Mouse (Mus musculus): ENCODE results near the gene Dlx1. TPM values are rescaled to one million over a fixed set of nuclear protein-coding genes. Genes with fewer than 3 reads are reported as not detected.

Gene Dlx1
- polyA plus RNA-seq, 1 experiment from 2014 or later, result 0.34 TPM

DNA sequence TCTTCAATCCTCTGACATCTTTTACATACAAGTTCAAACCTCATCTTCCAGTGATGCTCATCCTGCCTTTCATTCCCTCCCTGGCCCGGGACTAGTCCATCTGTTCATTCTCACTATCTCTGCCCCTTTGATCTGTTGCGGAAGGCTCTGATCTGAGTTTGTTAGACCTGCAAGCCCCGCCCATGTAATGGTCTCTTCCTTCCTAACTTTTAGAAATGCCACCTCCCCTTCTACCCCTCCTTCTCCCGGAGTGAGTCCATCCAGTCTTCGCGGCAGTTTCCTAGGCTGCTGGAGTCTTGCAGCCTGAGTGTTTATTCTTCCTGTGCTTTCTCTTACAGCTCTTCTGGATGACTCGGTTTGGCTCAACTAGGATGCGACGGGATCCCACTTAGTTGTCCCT, 38.6 kb downstream of the Dlx1 start:
- no peak overlapping the region for H3K4me3 ChIP-seq (ENCODE audit: low read length)
- WGBS, result 60% methylated on average over 9 of the region's 9 CpGs
- H3K36me3 ChIP-seq (ENCODE audit: control insufficient read depth, insufficient read depth, low read length), result no peaks in the 10 kb centered on the region
- H3K4me1 ChIP-seq (replicated peaks; ENCODE audit: control insufficient read depth, insufficient read depth, low read length), result no peaks in the 10 kb centered on the region
- H3K27me3 ChIP-seq (ENCODE audit: control insufficient read depth, insufficient read depth, low read depth, low read length), result no peaks in the 10 kb centered on the region
- H3K9me3 ChIP-seq (ENCODE audit: control insufficient read depth, low read length), result no peaks in the 10 kb centered on the region
- H3K27ac ChIP-seq (ENCODE audit: low read length), result no peak overlapping the region
- H3K9ac ChIP-seq (ENCODE audit: low read length), result no peak overlapping the region
- H3K4me2 ChIP-seq (ENCODE audit: low read depth, low read length), result no peak overlapping the region
- ATAC-seq (ENCODE audit: low read depth), result no peak

DNA sequence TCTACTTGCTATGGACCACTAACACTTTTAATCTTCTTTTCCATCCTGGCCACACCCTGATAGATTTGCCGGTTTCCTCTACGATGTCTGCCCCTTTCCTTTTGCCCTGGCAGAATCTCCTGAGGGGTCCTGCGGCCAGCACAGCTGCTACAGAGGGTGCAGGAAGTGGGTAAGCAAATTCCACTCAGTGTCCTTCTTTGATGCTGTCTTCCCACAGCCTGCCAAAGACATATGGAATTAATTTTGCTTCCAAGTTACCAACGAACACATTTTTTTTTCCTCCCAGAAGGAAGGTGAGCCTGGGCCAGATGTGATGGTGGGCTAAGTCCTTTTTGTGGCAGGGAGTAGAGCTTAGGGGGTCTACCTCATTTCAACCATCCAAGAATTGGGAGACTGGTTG, 45.8 kb downstream of the Dlx1 start:
- no peaks in the 10 kb centered on the region for H3K36me3 ChIP-seq (ENCODE audit: control insufficient read depth, insufficient read depth, low read length)
- no peaks in the 10 kb centered on the region for H3K9me3 ChIP-seq (ENCODE audit: control insufficient read depth, low read length)
- H3K4me1 ChIP-seq (replicated peaks; ENCODE audit: control insufficient read depth, insufficient read depth, low read length), result no peaks in the 10 kb centered on the region
- no peak overlapping the region for H3K27ac ChIP-seq (ENCODE audit: low read length)
- H3K4me3 ChIP-seq (ENCODE audit: low read length), result no peak overlapping the region
- no peak overlapping the region for H3K4me2 ChIP-seq (ENCODE audit: low read depth, low read length)
- no peak overlapping the region for H3K9ac ChIP-seq (ENCODE audit: low read length)
- 41% methylated on average over 4 of the region's 4 CpGs for WGBS
- ATAC-seq (ENCODE audit: low read depth), result no peak
- H3K27me3 ChIP-seq (ENCODE audit: control insufficient read depth, insufficient read depth, low read depth, low read length), result no peaks in the 10 kb centered on the region

DNA sequence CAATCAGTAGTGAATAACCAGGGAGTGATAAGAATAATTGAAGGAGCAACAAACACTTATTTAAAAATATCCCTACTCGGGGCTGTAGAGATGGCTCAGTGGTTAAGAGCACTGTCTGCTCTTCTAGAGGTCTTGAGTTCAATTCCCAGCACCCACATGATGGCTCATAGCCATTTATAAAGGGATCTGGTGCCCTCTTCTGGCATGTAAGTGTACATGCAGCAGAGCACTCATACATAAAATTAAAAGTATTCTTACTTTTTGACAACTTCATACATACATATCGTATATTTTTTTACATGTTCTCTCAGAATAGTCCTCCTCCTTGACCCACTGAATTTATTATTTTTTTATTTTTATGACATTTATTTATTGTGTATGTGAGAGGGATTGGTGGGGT, 49.1 kb downstream of the Dlx1 start:
- Histone ChIP-seq H3K4me2 (ENCODE audit: low read depth, low read length) (no peak overlapping the region), H3K27ac (ENCODE audit: low read length) (no peak overlapping the region), H3K27me3 (ENCODE audit: control insufficient read depth, insufficient read depth, low read depth, low read length) (0 out of 2 replicates have a peak, but pooled peaks cover 5% of the 10 kb centered on the region), H3K9me3 (ENCODE audit: control insufficient read depth, low read length) (no peaks in the 10 kb centered on the region), H3K4me1 (replicated peaks; ENCODE audit: control insufficient read depth, insufficient read depth, low read length) (0 out of 2 replicates have a peak, but pooled peaks cover 2% of the 10 kb centered on the region), H3K36me3 (ENCODE audit: control insufficient read depth, insufficient read depth, low read length) (no peaks in the 10 kb centered on the region), H3K9ac (ENCODE audit: low read length) (no peak overlapping the region), H3K4me3 (ENCODE audit: low read length) (no peak overlapping the region)
- no peak for ATAC-seq (ENCODE audit: low read depth)
- WGBS, result 93% methylated on average over 2 of the region's 2 CpGs

DNA sequence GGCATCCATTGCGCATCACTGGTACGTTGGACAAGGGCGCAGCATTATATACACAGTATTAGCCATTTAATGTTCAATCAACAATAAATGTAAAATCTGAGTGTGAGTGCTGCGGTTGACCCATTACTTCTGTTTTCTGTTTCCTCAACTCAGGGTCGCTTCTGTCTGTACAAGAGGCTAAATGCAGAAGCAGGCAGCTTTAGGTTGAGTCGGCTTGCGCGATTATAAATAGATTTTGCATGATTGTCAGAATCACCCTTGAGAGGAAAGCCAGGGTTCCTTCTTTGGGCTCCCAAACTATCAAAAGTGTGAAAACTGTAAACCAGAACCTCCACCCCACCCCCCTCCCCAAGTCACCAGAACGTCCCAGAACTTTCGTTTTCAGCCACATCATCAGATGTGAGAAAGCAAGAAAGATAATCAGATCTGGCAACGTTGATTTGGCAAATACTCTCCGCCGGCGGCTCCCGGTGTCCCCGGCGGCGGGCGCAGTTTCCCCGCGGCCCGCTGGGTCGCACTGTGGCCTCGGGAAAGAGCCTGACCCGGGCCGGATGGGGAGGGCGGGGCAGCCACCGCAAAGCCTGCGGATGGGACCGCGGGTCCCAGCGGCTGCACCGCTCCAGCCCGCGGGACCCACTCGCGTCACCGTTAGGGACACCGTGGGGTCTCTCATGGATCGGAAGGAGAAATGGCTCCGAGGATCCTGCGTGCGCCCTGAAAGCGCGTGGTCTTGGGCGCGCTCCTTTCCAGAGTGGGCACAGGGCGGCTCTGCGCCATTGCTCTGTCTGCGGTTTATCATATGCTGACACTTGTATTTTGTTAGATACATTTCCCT, 52.9 kb downstream of the Dlx1 start:
- 0 out of 2 replicates have a peak, but pooled peaks cover 5% of the 10 kb centered on the region for H3K27me3 ChIP-seq (ENCODE audit: control insufficient read depth, insufficient read depth, low read depth, low read length)
- no peaks in the 10 kb centered on the region for H3K9me3 ChIP-seq (ENCODE audit: control insufficient read depth, low read length)
- H3K36me3 ChIP-seq (ENCODE audit: control insufficient read depth, insufficient read depth, low read length), result no peaks in the 10 kb centered on the region
- peak overlapping the region; percentile 94 for H3K4me2 ChIP-seq (ENCODE audit: low read depth, low read length)
- ATAC-seq (ENCODE audit: low read depth), result peak; percentile 90
- H3K4me1 ChIP-seq (replicated peaks; ENCODE audit: control insufficient read depth, insufficient read depth, low read length), result 0 out of 2 replicates have a peak, but pooled peaks cover 2% of the 10 kb centered on the region
- WGBS, result 9% methylated on average over 50 of the region's 50 CpGs
- peak overlapping the region; percentile 70 for H3K9ac ChIP-seq (ENCODE audit: low read length)
- peak overlapping the region; percentile 65 for H3K4me3 ChIP-seq (ENCODE audit: low read length)
- H3K27ac ChIP-seq (ENCODE audit: low read length), result no peak overlapping the region

DNA sequence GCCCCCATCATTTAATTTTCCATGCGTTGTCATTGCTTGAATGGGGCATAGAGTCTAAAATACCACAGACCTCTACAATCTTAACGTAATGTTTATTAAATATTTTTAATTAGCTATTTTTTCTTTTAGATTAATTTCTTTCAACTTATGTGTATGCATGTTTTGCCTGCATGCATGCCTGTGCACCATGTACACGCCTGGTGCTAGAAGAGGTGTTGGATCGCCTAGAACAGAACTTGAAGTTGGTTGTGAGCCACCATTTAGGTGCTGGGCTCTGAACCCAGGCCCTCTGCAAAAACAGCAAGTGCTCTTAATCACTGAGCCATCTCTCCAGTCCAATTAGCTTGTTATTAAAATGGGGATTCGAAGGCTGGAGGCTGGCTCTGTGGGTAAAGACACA, 53.6 kb downstream of the Dlx1 start:
- Histone ChIP-seq H3K9me3 (ENCODE audit: control insufficient read depth, low read length) (no peaks in the 10 kb centered on the region), H3K4me2 (ENCODE audit: low read depth, low read length) (peak overlapping the region; percentile 94), H3K4me3 (ENCODE audit: low read length) (peak overlapping the region; percentile 65), H3K27ac (ENCODE audit: low read length) (no peak overlapping the region), H3K9ac (ENCODE audit: low read length) (no peak overlapping the region), H3K36me3 (ENCODE audit: control insufficient read depth, insufficient read depth, low read length) (no peaks in the 10 kb centered on the region), H3K4me1 (replicated peaks; ENCODE audit: control insufficient read depth, insufficient read depth, low read length) (0 out of 2 replicates have a peak, but pooled peaks cover 2% of the 10 kb centered on the region), H3K27me3 (ENCODE audit: control insufficient read depth, insufficient read depth, low read depth, low read length) (0 out of 2 replicates have a peak, but pooled peaks cover 5% of the 10 kb centered on the region)
- no peak for ATAC-seq (ENCODE audit: low read depth)
- WGBS, result 58% methylated on average over 5 of the region's 5 CpGs

Other genes with a start within 250 kb of the Dlx1 start
- 32.5 and 33.2 TPM in 2 replicates for gene Slc25a12, start 160.4 kb upstream of the Dlx1 start, polyA plus RNA-seq (2015; fragmentation: Nextera tagmentation; extraction: Ambion mirVana)
- gene Hat1, start 139.2 kb upstream of the Dlx1 start, polyA plus RNA-seq (2015; fragmentation: Nextera tagmentation; extraction: Ambion mirVana), result 126 and 127 TPM in 2 replicates
- 36.2 and 36.9 TPM in 2 replicates for gene Metap1d, start 74.8 kb upstream of the Dlx1 start, polyA plus RNA-seq (2015; fragmentation: Nextera tagmentation; extraction: Ambion mirVana)
- gene Dlx2, start 18.6 kb downstream of the Dlx1 start, polyA plus RNA-seq (2015; fragmentation: Nextera tagmentation; extraction: Ambion mirVana), result 0.08 and 0.14 TPM in 2 replicates
- 62.9 and 79.0 TPM in 2 replicates for gene Itga6, start 217.5 kb downstream of the Dlx1 start, polyA plus RNA-seq (2015; fragmentation: Nextera tagmentation; extraction: Ambion mirVana)